Mouse (Mus musculus): ENCODE data around the gene Alox5.

The Alox5 gene

DNA sequence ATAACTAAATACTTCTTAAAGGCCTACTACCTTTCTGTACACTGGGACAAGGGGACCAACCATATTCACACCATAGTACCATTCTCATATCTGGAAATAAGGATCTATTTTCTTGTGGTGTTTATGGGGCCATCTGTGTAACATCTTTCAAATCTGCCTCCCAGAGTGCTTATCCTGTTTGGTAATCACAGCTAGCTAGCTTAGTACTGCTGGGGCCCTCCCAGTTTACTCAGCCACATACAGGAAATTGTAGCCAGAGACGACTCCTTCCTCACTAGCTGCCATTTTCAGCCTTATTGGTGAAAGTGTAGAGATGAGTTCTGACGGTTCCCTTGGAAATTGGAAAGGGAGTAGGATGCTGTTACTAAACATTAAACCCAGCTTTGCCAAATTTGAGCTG, 79.4 kb downstream of the Alox5 start:
- DNase-seq: no peak

DNA sequence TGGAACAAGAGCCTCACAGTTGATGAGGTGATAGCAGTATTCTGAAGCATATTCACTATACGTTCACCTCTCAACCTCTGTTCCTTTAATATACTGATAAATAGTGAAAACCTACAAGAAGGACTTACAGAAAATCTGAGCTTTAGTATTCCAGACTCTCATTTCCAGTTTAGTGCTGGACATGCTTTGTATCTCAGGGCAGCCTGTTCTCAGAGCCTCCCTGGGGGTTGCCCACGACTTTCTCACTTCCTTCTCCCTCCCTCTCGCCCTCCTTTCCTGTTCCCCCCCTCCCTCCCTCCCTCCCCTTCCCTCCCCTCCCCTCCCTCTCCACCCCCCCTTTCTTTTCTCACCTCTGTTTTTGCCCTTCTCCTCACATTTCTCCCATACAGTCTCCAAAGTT, 80.8 kb downstream of the Alox5 start:
- DNase-seq: no peak

DNA sequence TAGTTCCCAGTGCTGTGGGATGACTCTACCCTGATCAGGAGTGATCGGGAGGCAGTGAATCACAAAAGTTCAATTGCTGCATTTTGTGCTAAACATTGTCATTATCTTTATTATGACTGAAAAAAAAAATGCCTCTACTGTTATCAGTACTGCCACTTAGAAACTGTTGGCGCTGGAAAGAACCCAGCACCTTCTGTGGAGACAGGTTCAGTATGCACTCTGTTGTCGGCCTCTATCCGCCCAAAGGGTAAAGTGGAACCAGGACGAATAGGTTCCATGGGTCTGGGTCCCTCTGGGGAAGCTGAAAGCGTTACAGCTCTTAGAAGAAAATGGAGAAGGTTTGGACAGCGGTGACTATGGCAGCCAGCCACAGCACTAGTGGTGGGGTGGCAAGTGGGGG, 82.1 kb downstream of the Alox5 start:
- DNase-seq: no peak

GRCm38 (mm10) chr6:116374618-116375017, 86.4 kb downstream of the Alox5 start:
- no peak for DNase-seq

DNA sequence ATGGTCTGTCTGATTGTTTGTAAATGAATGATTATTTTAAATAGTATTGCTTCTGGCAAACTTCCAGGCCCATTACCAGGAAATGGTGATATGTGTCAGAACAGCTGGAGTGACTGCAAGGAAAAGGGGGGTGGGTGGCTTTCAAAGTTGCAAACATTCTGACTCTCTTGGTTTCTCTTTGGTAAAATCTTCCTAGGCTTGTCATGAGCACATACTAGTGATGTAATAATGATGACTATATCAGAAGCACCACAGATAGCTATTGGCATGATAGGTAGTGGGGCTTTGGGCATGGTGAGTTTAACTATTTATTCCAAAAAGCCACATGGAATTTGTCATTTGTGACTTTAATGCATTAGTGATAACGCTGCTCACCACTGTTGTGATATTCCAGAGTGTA, 86.8 kb downstream of the Alox5 start:
- DNase-seq: no peak

- DNase-seq: no peak
These were observed 89.5 kb downstream of the Alox5 start for GRCm38 (mm10) chr6:116371500-116371899.

DNA sequence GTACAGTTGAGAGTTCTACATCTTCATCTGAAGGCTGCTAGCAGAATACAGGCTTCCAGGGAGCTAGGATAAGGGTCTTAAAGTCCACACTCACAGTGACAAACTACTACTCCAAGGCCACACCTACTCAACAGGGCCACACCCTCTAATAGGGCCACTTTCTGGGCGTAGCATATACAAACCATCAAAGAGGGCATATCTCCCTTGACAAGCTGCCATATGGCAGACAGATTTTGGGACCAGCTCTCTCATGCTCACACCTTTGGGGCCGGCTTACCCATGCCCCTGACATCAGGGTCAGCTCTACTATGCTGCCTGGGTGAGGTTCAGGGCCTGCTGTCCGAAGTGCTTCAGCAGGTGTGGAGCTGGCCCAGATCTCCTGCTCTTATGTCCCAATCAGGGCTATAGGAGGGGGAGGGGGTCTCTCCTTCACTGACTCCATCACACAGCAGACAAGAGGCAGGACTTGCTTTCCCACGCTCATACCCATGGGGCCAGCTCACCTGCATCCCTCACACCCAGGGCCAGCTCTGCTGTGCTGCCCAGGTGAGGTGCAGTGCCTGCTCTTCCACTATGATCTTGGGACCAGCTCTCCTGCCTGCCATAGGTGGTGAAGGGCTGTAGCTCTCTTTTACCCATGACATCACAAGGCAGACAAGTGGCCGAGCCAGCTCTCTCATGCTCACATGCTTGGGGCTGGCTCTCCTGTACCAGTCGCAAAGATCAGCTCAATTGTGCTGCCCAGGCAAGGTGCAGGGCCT, 90.6 kb downstream of the Alox5 start:
- DNase-seq: no peak

GRCm38 (mm10) chr6:116369811-116370210, 91.2 kb downstream of the Alox5 start:
- no peak for DNase-seq

GRCm38 (mm10) chr6:116367971-116368370, 93.0 kb downstream of the Alox5 start:
- DNase-seq: no peak

- DNase-seq: no peak
These were observed 99.0 kb downstream of the Alox5 start for GRCm38 (mm10) chr6:116361993-116362392.

- no peak for DNase-seq
These were observed 99.5 kb downstream of the Alox5 start for GRCm38 (mm10) chr6:116361463-116361862.

Measured in kidney, postnatal 10 days (tissue).